Mouse (Mus musculus): ENCODE measurements around the gene Polr2m. TPM values are rescaled to one million over a fixed set of nuclear protein-coding genes. Genes with fewer than 3 reads are reported as not detected.
A peak's percentile ranks its signal among the peaks of the same experiment; 100 is the strongest.

The Polr2m gene
- polyA plus RNA-seq (2016; fragmentation: Nextera tagmentation; extraction: Ambion mirVana) = 452 and 458 TPM in 2 replicates

DNA sequence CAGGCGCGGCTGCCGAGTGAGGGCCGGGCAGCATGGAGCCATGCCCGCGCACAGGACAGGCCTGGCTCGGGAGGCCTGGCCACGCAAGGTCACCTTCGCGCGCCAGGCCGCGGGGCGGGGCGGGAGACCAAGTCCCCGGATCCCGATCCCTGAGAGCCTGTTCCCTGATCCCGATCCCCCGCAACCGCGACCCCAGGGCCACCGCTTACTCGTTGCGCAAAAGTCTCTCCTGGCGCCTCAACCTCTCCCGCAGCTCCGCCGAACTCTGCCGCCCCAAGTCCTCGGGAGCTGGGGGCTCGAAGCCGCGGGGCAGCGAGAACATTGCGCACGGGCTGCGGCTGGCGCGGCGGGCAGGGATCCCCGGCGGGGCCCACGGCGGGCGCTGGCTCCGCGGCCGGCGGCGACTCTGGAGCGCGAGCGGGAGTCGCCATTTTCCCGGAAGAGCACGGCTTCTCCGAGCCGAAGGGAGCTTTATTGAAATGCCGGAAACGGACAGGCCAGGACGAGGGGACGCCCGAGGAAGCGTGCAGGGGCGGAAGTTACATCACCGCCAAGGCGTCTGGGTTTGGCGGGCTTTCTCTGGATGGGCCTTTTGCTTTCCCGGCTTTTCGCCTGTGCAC is at the start of gene Polr2m:
Gene Polr2m, minus strand, starts transcription at position 461 of the 620 bp plus-strand sequence.
- Histone ChIP-seq H3K36me3 (replicated peaks) (peaks cover 31% of the 10 kb centered on the region), H3K9me3 (no peaks in the 10 kb centered on the region), H3K27me3 (no peaks in the 10 kb centered on the region), H3K4me2 (peak within 1 kb of the TSS; percentile 62), H3K4me3 (replicated peaks) (peak within 1 kb of the TSS; percentile 87), H3K9ac (peak within 1 kb of the TSS; percentile 95), H3K4me1 (peaks cover 10% of the 10 kb centered on the region), H3K27ac (peak within 1 kb of the TSS; percentile 88)
- peak; percentile 98 for ATAC-seq (ENCODE audit: low FRiP score)
- under 1% methylated on average over 70 of the region's 70 CpGs for WGBS

DNA sequence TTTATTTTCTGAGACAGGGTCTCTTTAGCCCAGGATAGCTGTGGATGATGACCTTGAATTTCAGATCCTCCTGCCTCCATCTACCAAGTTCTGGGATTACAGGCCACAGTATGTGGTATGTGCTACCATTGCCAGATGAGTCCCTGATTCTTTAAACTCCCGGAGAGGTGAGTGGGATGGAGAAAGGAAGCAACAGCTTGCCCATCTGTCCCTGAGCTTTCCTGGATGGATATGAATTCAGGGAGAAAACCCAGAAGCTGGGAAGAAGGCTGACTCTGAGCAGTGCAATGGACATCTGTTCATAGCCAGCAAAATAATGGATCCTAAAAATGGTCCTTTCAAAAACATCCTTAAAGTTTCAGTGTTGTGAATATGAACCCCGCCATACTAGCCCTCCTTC is 49.3 kb upstream of the Polr2m start:
- no peaks in the 10 kb centered on the region for H3K4me1 ChIP-seq
- WGBS = 97% methylated on average over 2 of the region's 2 CpGs
- no peaks in the 10 kb centered on the region for H3K9me3 ChIP-seq
- no peak overlapping the region for H3K4me3 ChIP-seq (replicated peaks)
- no peaks in the 10 kb centered on the region for H3K36me3 ChIP-seq (replicated peaks)
- no peak overlapping the region for H3K4me2 ChIP-seq
- no peak overlapping the region for H3K27ac ChIP-seq
- no peak overlapping the region for H3K9ac ChIP-seq
- no peak for ATAC-seq (ENCODE audit: low FRiP score)
- H3K27me3 ChIP-seq = no peaks in the 10 kb centered on the region

DNA sequence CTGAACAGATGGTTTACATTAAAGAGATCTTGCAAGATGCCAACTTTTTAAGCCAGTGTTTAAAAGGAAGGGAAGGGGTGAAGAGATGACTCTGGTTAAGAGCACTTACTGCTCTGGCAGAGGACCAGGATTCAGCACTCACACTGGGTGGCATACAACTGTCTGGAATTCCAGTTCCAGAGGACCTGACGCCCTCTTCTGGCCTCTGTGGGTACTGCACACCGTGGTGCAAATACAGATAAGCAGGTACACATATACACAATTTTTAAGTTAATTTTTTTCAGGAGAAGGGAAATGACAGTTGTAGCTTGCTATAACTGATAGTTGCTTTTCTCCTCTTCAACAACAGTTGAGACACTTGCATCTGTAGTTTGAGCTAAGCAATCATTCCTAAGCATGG is 44.2 kb upstream of the Polr2m start:
- no peak overlapping the region for H3K27ac ChIP-seq
- 70% methylated on average over 2 of the region's 2 CpGs for WGBS
- H3K4me2 ChIP-seq = no peak overlapping the region
- H3K36me3 ChIP-seq (replicated peaks) = no peaks in the 10 kb centered on the region
- no peaks in the 10 kb centered on the region for H3K27me3 ChIP-seq
- H3K4me1 ChIP-seq = no peaks in the 10 kb centered on the region
- no peak for ATAC-seq (ENCODE audit: low FRiP score)
- H3K9me3 ChIP-seq = no peaks in the 10 kb centered on the region
- H3K4me3 ChIP-seq (replicated peaks) = no peak overlapping the region
- no peak overlapping the region for H3K9ac ChIP-seq

DNA sequence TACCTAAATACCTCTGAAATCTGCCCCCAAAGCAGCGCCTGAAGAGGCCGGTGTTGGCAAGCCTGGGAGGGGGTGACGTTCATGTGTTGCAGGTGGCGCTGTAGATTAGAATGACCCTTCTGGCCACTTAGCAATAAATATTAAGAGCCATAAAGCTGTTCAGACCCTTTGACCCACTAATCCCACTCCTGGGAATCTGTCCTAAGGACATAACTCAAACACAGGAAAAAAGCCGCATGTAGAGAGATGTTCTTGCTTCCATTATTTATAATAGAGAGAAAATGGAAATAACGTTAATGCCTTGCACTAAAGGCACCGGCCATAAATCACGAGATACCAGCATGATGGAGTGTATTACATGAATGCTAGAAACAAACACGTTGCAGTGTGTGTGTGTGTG is 41.7 kb upstream of the Polr2m start:
- Histone ChIP-seq H3K27ac (no peak overlapping the region), H3K27me3 (no peaks in the 10 kb centered on the region), H3K9ac (no peak overlapping the region), H3K9me3 (no peaks in the 10 kb centered on the region), H3K4me1 (no peaks in the 10 kb centered on the region), H3K4me3 (replicated peaks) (no peak overlapping the region), H3K36me3 (replicated peaks) (no peaks in the 10 kb centered on the region), H3K4me2 (no peak overlapping the region)
- ATAC-seq (ENCODE audit: low FRiP score) = no peak
- 78% methylated on average over 9 of the region's 9 CpGs for WGBS

DNA sequence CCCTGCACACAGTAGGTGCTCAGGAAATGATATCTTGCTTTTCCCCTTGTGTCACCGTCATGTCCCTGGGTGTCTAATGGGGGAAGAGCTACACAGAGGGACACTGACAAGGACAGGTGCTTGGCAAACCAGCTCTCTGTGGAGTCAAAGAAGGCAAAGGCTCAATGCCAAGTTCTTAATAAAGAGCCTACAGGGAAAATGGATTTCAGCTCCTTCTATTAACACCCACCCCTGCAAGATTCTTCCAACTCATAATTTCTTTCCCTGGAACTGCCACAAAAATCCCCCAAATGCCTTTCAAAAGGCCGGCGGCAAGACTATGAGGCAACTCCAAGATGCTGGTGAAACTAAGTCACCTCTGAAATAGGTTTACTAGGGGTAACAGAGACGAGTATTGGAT is 38.2 kb upstream of the Polr2m start:
- Histone ChIP-seq H3K9me3 (no peaks in the 10 kb centered on the region), H3K9ac (no peak overlapping the region), H3K4me3 (replicated peaks) (no peak overlapping the region), H3K27me3 (no peaks in the 10 kb centered on the region), H3K27ac (no peak overlapping the region), H3K4me2 (no peak overlapping the region), H3K4me1 (no peaks in the 10 kb centered on the region), H3K36me3 (replicated peaks) (no peaks in the 10 kb centered on the region)
- ATAC-seq (ENCODE audit: low FRiP score) = no peak
- 88% methylated on average over 4 of the region's 4 CpGs for WGBS

DNA sequence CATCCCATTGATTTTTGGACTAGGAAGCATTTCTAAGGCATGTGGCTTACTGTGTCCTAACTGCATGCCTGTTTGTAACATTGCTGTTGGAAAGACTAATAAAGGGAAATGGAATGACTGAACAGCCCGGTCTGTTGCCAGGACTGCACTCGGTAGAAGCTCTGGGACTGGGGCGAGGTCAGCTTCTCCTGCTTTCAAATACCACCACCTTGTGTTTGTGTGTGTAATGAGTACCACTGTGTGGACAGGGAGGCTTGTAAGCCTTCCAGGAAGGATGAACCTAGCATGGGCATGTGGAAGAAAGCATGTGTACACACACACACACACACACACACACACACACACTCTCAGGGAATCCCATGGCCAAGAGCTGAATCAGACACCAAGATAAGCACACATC is 34.1 kb upstream of the Polr2m start:
- Histone ChIP-seq H3K4me1 (no peaks in the 10 kb centered on the region), H3K36me3 (replicated peaks) (no peaks in the 10 kb centered on the region), H3K9me3 (no peaks in the 10 kb centered on the region), H3K27ac (no peak overlapping the region), H3K4me3 (replicated peaks) (no peak overlapping the region), H3K4me2 (no peak overlapping the region), H3K9ac (no peak overlapping the region), H3K27me3 (no peaks in the 10 kb centered on the region)
- no peak for ATAC-seq (ENCODE audit: low FRiP score)
- 81% methylated on average over 3 of the region's 3 CpGs for WGBS

DNA sequence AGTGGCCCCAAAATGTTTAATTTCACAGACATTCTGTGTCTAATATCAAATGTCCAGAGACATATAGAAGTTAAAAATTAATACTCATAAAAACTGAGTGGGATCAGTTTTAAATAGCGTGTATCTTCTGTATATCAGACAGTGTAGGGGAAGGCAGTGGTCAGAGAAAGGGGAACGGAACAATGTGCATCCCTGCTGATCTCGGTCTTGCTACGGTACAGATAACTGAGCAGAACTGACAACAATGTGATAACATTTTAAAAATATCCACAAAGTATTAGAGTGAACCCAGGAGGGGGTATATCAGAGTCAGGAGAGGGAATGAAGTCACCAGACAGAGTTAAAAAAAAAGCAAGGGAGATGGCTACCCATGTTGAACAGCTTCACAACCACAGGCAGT is 31.8 kb upstream of the Polr2m start:
- Histone ChIP-seq H3K9ac (no peak overlapping the region), H3K4me3 (replicated peaks) (no peak overlapping the region), H3K27me3 (no peaks in the 10 kb centered on the region), H3K9me3 (no peaks in the 10 kb centered on the region), H3K4me2 (no peak overlapping the region), H3K4me1 (no peaks in the 10 kb centered on the region), H3K27ac (no peak overlapping the region), H3K36me3 (replicated peaks) (no peaks in the 10 kb centered on the region)
- ATAC-seq (ENCODE audit: low FRiP score) = no peak
- 91% methylated on average over 4 of the region's 4 CpGs for WGBS

DNA sequence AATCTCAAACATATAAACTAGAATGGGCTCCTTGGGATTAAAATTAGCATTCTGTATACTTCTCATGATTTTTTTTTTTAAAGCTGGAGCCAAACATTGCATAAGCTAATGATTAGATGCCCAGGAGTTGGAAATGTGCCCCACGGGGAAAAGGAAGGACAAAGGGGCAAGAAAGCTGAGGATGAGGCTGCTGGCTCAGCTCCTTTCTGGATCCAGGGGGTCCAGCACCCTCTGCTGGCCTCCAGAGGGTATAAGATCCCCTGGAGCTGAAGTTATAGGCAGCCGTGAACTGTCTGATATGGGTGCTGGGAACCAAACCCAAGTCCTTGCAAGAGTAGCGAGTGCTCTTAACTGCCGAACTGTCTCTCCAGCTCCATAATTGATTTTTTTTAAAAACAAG is 30.1 kb upstream of the Polr2m start:
- Histone ChIP-seq H3K4me3 (replicated peaks) (no peak overlapping the region), H3K27me3 (no peaks in the 10 kb centered on the region), H3K4me1 (no peaks in the 10 kb centered on the region), H3K9ac (no peak overlapping the region), H3K9me3 (no peaks in the 10 kb centered on the region), H3K36me3 (replicated peaks) (no peaks in the 10 kb centered on the region), H3K27ac (no peak overlapping the region), H3K4me2 (no peak overlapping the region)
- 86% methylated on average over 4 of the region's 4 CpGs for WGBS
- no peak for ATAC-seq (ENCODE audit: low FRiP score)

DNA sequence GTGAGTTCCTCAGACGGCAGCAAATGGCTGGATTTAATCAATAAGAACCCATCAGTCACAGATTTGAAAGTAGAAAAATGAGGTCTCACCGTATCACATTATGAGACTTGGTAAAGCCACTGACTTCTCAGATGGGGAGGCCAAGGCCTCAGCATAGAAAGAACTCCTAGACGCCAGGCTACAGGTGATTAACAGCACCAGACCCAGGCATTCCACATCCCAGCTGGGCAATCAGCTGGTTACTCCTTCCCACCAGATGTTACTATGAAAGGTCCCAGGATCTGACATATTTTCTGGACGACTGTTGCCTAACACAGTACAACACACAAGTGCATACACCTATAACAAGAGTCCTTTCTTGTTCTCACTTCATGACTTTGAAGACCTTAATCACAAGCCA is 27.8 kb upstream of the Polr2m start:
- WGBS = 81% methylated on average over 4 of the region's 4 CpGs
- ATAC-seq (ENCODE audit: low FRiP score) = no peak
- Histone ChIP-seq H3K27ac (no peak overlapping the region), H3K4me1 (no peaks in the 10 kb centered on the region), H3K4me2 (no peak overlapping the region), H3K9me3 (no peaks in the 10 kb centered on the region), H3K4me3 (replicated peaks) (no peak overlapping the region), H3K9ac (no peak overlapping the region), H3K36me3 (replicated peaks) (no peaks in the 10 kb centered on the region), H3K27me3 (no peaks in the 10 kb centered on the region)

DNA sequence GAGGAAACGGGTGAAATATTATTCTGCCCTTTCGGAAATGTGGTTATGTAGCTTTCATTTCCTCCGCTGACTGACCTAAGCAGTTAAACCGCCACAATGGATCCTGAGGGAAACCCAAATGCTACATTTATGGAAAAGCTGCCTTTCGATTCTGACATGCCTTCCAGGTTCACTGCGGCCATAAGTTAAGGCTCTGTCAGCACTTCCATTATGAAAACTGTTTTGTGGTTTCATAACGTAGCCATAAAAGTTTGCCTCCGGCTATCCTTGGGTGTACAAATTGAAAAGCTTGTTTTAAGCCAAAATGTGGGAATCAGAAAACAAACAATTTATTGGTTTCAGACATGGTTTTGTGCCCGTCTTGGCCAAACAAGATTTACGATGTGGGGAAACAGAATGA is 27.2 kb upstream of the Polr2m start:
- Histone ChIP-seq H3K4me1 (no peaks in the 10 kb centered on the region), H3K4me2 (no peak overlapping the region), H3K9ac (no peak overlapping the region), H3K4me3 (replicated peaks) (no peak overlapping the region), H3K27ac (no peak overlapping the region), H3K27me3 (no peaks in the 10 kb centered on the region), H3K9me3 (no peaks in the 10 kb centered on the region), H3K36me3 (replicated peaks) (no peaks in the 10 kb centered on the region)
- ATAC-seq (ENCODE audit: low FRiP score) = no peak
- WGBS = 89% methylated on average over 10 of the region's 10 CpGs

DNA sequence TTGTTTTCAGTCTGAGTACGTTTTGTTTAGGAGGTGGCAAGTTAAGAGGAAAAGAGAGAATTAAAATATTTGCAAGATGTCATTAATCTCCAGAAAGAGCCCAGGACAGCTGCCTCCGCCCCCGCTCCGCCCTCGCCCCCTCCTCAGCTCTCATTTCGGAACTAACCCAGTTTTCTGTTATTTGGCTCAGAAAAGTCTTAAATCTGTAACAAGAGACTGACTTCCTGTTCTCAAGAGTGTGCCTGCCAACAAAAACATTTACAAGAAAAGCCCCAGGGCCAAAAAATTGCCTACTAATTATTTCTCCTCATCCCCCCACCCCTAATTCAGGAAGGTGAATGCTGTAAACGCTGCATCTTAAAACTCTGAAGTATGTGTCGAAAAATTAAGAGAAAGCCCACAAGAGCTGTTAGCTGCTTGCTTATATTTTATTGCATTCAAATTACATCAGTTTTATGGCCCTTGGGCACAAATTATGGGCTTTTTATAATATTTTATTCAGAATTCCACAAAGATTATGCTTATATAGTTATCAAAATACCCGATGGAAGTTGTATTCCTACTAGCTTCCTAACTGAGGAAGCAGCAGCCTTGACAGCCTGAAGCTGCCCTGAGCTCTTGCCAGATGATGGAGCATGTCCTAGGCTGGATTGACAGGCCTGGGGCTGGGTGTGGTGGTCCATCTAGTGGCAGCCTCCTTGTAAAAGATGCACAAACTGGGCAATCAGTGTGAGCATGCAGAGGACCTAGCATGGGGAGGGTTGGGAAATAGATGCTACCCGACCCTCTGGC is 12.9 kb upstream of the Polr2m start:
- Histone ChIP-seq H3K9ac (no peak overlapping the region), H3K9me3 (no peaks in the 10 kb centered on the region), H3K36me3 (replicated peaks) (no peaks in the 10 kb centered on the region), H3K4me3 (replicated peaks) (no peak overlapping the region), H3K4me1 (peaks cover 2% of the 10 kb centered on the region; the same call in 1 of the 2 replicates), H3K27ac (no peak overlapping the region), H3K27me3 (no peaks in the 10 kb centered on the region), H3K4me2 (no peak overlapping the region)
- 66% methylated on average over 10 of the region's 10 CpGs for WGBS
- ATAC-seq (ENCODE audit: low FRiP score) = no peak

DNA sequence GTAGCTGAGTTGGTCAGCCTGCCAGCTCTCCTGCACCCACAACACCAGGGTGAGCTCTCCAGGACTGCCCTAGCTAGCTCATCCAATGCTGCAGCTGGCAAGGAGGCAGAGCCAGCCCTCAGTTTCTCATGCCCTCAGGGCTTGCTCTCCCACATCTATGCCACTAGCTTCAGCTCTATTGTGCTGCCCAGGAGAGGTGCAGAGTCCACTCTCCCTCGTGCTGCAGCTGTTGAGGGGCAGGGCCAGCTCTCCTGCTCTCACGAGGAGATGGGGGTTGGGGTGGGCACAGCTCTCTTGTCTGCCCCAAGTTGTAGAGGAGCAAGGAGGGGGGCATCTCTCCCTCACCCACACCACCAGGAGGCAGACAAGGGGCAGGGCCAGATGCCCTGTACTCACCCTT is 10.9 kb upstream of the Polr2m start:
- no peak overlapping the region for H3K9ac ChIP-seq
- H3K9me3 ChIP-seq = no peaks in the 10 kb centered on the region
- no peak overlapping the region for H3K27ac ChIP-seq
- H3K36me3 ChIP-seq (replicated peaks) = no peaks in the 10 kb centered on the region
- H3K4me3 ChIP-seq (replicated peaks) = no peak overlapping the region
- H3K4me2 ChIP-seq = no peak overlapping the region
- H3K4me1 ChIP-seq = peaks cover 3% of the 10 kb centered on the region; the same call in 1 of the 2 replicates
- no peaks in the 10 kb centered on the region for H3K27me3 ChIP-seq
- ATAC-seq (ENCODE audit: low FRiP score) = no peak
- WGBS = 25% methylated on average over 2 of the region's 2 CpGs

DNA sequence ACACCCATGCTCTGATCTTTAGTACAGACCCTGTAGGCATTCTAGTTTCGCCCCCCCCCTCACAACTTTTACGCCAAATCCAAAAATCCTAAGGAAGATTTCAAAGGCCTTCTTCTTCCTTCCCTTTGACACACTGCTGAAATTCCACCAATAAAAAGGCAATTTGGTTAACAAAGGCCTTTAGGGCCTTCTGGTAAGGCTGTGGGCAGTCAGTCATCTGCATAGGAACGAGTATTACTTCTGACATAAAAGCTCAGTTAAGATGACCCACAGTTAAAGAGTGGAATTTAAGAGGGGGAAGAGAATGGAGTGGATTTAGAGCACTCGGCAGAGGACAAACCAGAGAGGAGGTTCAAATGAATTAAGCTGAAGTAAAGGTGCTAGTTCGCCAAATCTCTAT is 8.0 kb upstream of the Polr2m start:
- Histone ChIP-seq H3K27me3 (no peaks in the 10 kb centered on the region), H3K4me3 (replicated peaks) (no peak overlapping the region), H3K4me1 (peaks cover 3% of the 10 kb centered on the region; the same call in 1 of the 2 replicates), H3K9ac (no peak overlapping the region), H3K9me3 (no peaks in the 10 kb centered on the region), H3K4me2 (no peak overlapping the region), H3K36me3 (replicated peaks) (no peaks in the 10 kb centered on the region), H3K27ac (no peak overlapping the region)
- 55% methylated on average over 5 of the region's 5 CpGs for WGBS
- no peak for ATAC-seq (ENCODE audit: low FRiP score)
